Mouse (Mus musculus) adrenal gland, postnatal 14 days (tissue): ENCODE measurements around the gene Ung. TPM values are rescaled to one million over a fixed set of nuclear protein-coding genes. Genes with fewer than 3 reads are reported as not detected.

Source experiments
- DNase-seq: peaks from one replicate; pipeline ENCODE4 v3.0.0; 2021; ENCODE audit warnings: mixed read lengths
- total RNA-seq: library from RNA; stranded (reverse); gene quantifications from 2 replicates; pipeline ENCODE4 v1.2.3, GENCODE M21; 2021

Gene Ung
- total RNA-seq, 1 experiment from 2014 or later: 11.9 TPM

GRCm38 (mm10) chr5:114130698-114131520 lies 723 bp downstream of the Ung start:
- peak; percentile 96 for DNase-seq

- DNase-seq: peak; percentile 78
Measured at GRCm38 (mm10) chr5:114131521-114131840, 1.3 kb downstream of the Ung start.

- no peak for DNase-seq
Measured at GRCm38 (mm10) chr5:114132841-114133240, 2.7 kb downstream of the Ung start.

- DNase-seq: peak; percentile 91
Measured at GRCm38 (mm10) chr5:114134091-114134534, 3.9 kb downstream of the Ung start.

- no peak for DNase-seq
Measured at GRCm38 (mm10) chr5:114135516-114135915, 5.3 kb downstream of the Ung start.

- peak; percentile 29 for DNase-seq
Measured at GRCm38 (mm10) chr5:114137481-114138276, 7.5 kb downstream of the Ung start.

- DNase-seq: peak; percentile 53
Measured at GRCm38 (mm10) chr5:114138277-114139164, 8.3 kb downstream of the Ung start.

- DNase-seq: peak; percentile 96
Measured at GRCm38 (mm10) chr5:114139175-114139574, 9.0 kb downstream of the Ung start.

- DNase-seq: peak; percentile 72
Measured at GRCm38 (mm10) chr5:114146028-114146888, 16.1 kb downstream of the Ung start, which contains the start of gene Acacb. Acacb (plus strand) TSS chr5:114146535.

GRCm38 (mm10) chr5:114147043-114147972 lies 17.1 kb downstream of the Ung start:
- no peak for DNase-seq

GRCm38 (mm10) chr5:114152359-114153092 lies 22.3 kb downstream of the Ung start:
- peak; percentile 70 for DNase-seq

GRCm38 (mm10) chr5:114153490-114153889 lies 23.3 kb downstream of the Ung start:
- DNase-seq: peak; percentile 54

- DNase-seq: no peak
Measured at GRCm38 (mm10) chr5:114154765-114155164, 24.6 kb downstream of the Ung start.

- peak; percentile 61 for DNase-seq
Measured at GRCm38 (mm10) chr5:114155168-114155933, 25.2 kb downstream of the Ung start.

GRCm38 (mm10) chr5:114157236-114157635 lies 27.1 kb downstream of the Ung start:
- peak; percentile 71 for DNase-seq

- DNase-seq: peak; percentile 53
Measured at GRCm38 (mm10) chr5:114161424-114161823, 31.2 kb downstream of the Ung start.

- DNase-seq: no peak
Measured at GRCm38 (mm10) chr5:114162106-114162815, 32.1 kb downstream of the Ung start.
